Mouse (Mus musculus): ENCODE data around the gene Efhc1.
"Not testable (repeated sequence)": the region's sequence is repeated elsewhere in the genome, so short reads cannot be mapped to it uniquely, and the experiment has no call there.

The Efhc1 gene

GRCm38 (mm10) chr1:20951300-20951763, at the start of gene Efhc1:
Gene Efhc1 (plus strand): TSS chr1:20951626.
- peak; percentile 87 for DNase-seq (ENCODE audit: low read depth, low spot score)

GRCm38 (mm10) chr1:20905501-20906127, 45.8 kb upstream of the Efhc1 start:
- no peak for DNase-seq (ENCODE audit: low read depth, low spot score)

- DNase-seq (ENCODE audit: low read depth, low spot score), result no peak
Observed at GRCm38 (mm10) chr1:20906128-20906515, 45.3 kb upstream of the Efhc1 start.

DNA sequence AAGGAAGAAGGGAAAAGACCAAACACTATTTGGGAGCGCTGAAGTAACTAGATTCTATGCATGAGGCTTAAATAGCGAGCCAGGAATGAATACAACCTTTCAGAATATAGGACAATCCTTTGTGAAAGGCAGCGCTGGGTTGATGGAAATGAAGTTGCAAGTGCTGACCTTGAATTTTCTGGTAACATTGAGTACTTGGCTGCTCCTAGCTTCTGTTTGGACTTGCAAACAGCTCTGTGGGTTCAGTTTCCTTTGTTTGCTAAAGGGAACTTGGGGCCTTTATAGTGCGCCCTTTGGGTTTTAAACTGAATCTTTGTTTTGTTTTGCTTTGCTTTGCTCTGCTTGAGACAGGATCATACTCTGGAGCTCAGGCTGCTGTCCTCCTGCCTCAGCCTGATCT, 42.9 kb upstream of the Efhc1 start:
- no peak for DNase-seq (ENCODE audit: low read depth, low spot score)

GRCm38 (mm10) chr1:20912115-20912514, 39.3 kb upstream of the Efhc1 start:
- DNase-seq (ENCODE audit: low read depth, low spot score), result no peak

DNA sequence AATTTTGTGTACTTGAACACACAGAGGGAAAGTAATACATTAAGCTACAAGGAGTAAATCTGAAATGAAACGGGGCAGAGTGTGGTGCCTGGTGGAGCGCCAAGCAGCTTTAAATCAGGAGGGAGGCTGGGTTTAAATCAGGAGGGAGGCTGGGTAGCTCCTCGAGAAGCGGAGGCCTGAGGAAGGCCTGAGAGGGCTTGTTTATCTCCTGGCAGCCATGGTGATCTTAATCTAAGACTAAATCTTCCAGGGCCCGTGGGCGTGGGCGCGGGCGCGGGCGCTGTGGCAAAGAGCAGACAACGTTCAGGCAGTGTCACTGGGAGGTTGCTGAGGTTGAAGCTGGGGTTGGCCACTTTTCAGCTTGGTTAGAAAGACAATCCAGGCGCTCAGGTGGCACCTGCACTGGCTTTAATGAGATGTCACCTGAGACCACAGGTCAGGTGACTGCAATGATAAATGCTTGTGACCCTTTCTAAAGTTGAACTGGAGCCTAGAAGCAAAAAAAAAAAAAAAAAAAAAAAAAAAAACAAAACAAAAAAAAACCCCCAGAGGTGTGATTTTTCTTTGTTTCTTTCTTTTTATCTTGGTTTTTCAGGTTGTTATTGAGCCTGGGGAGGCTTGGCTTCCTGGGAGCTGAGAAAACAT, 38.8 kb upstream of the Efhc1 start:
- no peak for DNase-seq (ENCODE audit: low read depth, low spot score)

- DNase-seq (ENCODE audit: low read depth, low spot score), result no peak
Observed at GRCm38 (mm10) chr1:20914769-20915168, 36.7 kb upstream of the Efhc1 start.

GRCm38 (mm10) chr1:20915608-20916007, 35.8 kb upstream of the Efhc1 start:
- no peak for DNase-seq (ENCODE audit: low read depth, low spot score)

DNA sequence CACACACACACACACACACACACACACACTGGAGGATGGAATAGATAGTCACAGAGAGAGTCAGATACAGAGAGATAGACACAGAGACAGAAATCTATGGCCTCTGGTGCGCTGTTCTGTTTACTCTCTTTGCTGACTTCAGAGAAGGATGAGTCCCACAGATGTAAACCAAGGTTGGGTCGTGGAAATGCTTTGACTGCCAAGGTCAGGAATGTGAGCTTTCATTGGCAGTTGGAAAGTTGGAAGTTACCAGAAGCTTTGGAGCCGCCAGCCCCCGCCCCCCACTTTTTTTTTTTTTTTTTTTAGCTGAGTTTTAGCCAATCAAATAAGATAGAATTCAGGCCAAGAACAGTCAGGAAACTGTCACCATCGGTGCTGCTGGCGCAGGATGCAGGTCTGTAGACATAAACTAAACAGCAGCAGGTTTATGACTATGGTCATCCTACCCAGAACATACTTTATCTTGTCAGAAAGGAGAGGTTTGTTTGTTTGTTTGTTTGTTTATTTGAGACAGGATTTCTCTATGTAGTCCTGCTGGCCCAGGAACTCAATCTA, 33.9 kb upstream of the Efhc1 start:
- DNase-seq (ENCODE audit: low read depth, low spot score), result no peak

DNA sequence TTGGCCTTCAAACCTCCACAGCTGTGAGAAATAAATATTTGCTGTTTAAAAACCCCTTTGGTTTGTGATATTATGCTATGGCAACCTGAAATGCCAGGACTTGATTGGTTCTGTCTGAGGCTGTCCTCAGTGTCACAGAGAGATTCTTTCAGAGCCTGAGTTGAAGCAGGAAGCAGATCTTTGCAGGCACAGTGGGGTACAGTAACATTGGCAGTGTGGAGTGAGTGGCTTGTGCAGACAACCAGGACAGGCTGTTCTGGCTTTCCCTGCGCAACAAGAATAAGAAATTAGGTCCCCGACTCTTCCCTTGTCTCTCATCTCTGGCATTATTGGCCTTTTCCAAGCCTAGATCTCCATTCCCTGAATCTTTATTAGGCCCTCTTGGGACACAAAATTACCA, 31.7 kb upstream of the Efhc1 start:
- no peak for DNase-seq (ENCODE audit: low read depth, low spot score)

DNA sequence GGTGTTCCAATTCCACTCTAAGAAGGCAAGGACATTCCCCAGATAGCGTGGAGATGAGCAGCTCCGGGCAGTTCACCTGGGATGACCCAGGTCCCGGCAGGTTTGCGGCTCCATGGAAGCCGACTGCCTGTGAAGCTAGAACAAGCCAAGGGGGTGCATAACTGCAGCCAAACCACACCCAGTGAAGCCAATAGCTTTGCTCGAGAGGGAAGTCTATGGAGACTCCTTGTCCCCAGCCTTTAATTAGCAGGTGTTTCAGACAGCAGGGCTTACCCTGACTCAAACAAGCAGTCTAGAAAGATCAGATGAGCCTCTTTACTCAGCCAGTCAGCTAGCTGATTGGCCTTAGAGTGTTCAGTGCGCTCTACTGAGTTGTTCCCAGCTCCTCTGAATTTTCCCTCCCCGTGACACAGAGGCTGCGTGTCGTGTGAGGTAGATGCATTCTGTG, 30.3 kb upstream of the Efhc1 start:
- no peak for DNase-seq (ENCODE audit: low read depth, low spot score)

GRCm38 (mm10) chr1:20922612-20923399, 28.6 kb upstream of the Efhc1 start:
- DNase-seq (ENCODE audit: low read depth, low spot score), result no peak

GRCm38 (mm10) chr1:20925324-20925723, 26.1 kb upstream of the Efhc1 start:
- not testable (repeated sequence) for DNase-seq (ENCODE audit: low read depth, low spot score)

GRCm38 (mm10) chr1:20925926-20926325, 25.5 kb upstream of the Efhc1 start:
- no peak for DNase-seq (ENCODE audit: low read depth, low spot score)

- DNase-seq (ENCODE audit: low read depth, low spot score), result no peak
Observed at GRCm38 (mm10) chr1:20926376-20926775, 25.1 kb upstream of the Efhc1 start.

DNA sequence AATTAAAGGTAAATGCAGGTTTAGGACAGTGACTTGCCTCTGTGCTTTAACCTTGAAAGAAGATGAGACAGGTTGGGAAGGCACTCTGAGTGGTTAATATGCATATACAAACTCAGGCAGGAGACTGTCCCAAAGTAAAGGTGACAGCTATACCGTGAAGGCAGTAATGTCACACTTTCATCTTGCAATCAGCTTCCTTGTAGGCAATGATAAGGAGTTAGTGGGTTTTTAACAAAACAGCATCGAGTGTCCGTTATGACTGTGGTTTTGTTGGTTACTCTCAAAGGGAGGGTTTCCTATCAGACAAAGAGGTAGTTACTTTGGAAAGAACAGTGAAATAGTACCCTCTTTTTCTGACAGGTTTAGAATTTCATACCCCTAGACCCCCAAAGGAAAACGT, 22.9 kb upstream of the Efhc1 start:
- DNase-seq (ENCODE audit: low read depth, low spot score), result no peak

GRCm38 (mm10) chr1:20933457-20933856, 18.0 kb upstream of the Efhc1 start:
- peak; percentile 49 for DNase-seq (ENCODE audit: low read depth, low spot score)

DNA sequence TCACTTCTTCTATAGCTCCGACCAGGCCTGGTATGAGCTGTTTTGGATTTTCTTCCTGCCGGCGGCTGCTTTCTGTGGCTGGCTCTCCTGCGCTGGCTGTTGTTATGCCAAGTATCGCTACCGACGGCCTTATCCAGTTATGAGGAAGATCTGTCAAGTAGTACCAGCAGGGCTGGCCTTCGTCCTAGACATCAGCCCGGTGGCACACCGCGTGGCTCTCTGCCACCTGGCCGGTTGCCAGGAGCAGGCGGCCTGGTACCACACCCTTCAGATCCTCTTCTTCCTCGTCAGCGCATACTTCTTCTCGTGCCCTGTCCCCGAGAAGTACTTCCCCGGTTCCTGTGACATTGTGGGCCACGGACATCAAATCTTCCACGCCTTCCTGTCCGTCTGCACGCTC, 16.3 kb upstream of the Efhc1 start:
- no peak for DNase-seq (ENCODE audit: low read depth, low spot score)

DNA sequence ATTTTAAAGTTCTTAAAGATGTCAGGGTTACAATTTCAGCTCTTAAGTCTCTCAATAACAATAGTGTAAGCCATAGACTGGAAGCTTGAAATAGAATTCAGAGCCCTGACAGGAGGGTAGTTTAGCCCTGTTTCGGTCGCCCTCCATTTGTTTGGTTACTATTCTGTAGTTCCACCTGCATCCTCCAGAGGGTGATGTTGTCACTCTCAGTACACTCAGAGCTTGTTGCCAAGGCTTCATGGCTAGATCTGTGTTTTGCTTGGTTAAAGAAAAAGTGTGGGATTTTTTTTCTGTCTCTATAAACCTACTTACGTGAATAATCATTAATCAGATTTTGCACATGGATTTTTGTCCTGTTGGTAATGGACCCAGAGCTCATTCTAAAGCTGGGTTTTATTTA, 12.4 kb upstream of the Efhc1 start:
- DNase-seq (ENCODE audit: low read depth, low spot score), result peak; percentile 48

- DNase-seq (ENCODE audit: low read depth, low spot score), result no peak
Observed at GRCm38 (mm10) chr1:20940151-20940550, 11.3 kb upstream of the Efhc1 start.

DNA sequence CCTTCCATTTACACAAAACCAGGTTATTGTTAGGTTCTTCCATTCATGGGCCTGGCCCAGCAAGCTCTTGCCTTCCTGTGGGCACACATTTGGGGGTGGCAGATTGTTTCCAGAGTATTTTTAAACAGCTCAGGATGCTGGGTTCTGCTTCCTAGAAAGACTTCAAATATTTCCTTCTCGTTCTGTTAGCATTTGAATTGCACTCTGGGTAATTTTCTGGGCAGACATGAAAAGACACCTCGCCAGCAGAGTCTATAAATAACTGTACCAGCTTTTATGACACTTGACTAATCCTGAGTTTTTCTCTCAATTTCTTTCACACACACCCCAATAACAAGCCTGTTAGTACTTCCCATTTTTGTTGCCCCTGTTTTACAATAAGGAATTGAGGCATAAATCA, 10.1 kb upstream of the Efhc1 start:
- no peak for DNase-seq (ENCODE audit: low read depth, low spot score)

DNA sequence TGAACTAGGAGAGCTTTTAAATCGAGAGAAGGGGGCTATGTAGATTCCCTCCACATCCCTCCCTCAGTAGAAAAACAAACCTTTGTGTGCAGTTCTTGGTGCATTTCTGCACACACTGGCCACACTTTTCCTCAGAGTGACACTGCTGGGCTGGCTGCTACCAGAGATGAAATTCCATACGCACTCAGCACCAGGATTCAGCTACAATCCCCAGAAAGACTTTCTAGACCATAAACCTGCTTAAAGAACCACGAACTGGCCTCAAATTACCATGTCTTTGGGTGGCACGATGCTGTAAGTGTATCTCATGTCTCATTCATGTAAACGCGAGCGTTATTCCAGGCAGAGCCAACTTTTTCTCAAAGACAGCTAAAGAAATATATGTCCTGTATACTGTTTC, 9.6 kb upstream of the Efhc1 start:
- no peak for DNase-seq (ENCODE audit: low read depth, low spot score)

Data from embryo, embryonic 11.5 days (tissue).